Mouse (Mus musculus) heart, embryonic 14.5 days (tissue): ENCODE measurements around the gene Cwc27. TPM values are rescaled to one million over a fixed set of nuclear protein-coding genes. Genes with fewer than 3 reads are reported as not detected.

Experiments
- polyA plus RNA-seq: library from polyadenylated mRNA; unstranded; fragments of >200 nt; fragmentation: Nextera tagmentation; extraction: Ambion mirVana; gene quantifications from 2 replicates; pipeline ENCODE4 v1.2.1, GENCODE M21; 2014

The Cwc27 gene
- polyA plus RNA-seq, 1 experiment from 2014 or later = 22.6 TPM

Other genes starting within 250 kb of the Cwc27 start
- 18.5 and 18.9 TPM in 2 replicates for gene Srek1ip1, start 24.7 kb downstream of the Cwc27 start, polyA plus RNA-seq
- not detected in 2 replicates for gene Shisal2b, start 46.8 kb upstream of the Cwc27 start, polyA plus RNA-seq
- 3.7 and 3.8 TPM in 2 replicates for gene Rgs7bp, start 237.8 kb upstream of the Cwc27 start, polyA plus RNA-seq